Mouse (Mus musculus): ENCODE results near the gene Urb2.

GRCm38 (mm10) chr8:124011580-124011979 is 9.7 kb upstream of the Urb2 start:
- TF ChIP-seq CTCF (IDR thresholded peaks at IDR 0.05; ENCODE audit: low read depth, low read length) (no peak), GATA1 (IDR thresholded peaks at IDR 0.05; ENCODE audit: borderline replicate concordance, low read length) (no peak), GATA2 (IDR thresholded peaks at IDR 0.05; ENCODE audit: borderline replicate concordance, low read depth, low read length) (no peak)

All from G1E (cell line).